Mouse (Mus musculus): ENCODE measurements around the gene Chst15.

DNA sequence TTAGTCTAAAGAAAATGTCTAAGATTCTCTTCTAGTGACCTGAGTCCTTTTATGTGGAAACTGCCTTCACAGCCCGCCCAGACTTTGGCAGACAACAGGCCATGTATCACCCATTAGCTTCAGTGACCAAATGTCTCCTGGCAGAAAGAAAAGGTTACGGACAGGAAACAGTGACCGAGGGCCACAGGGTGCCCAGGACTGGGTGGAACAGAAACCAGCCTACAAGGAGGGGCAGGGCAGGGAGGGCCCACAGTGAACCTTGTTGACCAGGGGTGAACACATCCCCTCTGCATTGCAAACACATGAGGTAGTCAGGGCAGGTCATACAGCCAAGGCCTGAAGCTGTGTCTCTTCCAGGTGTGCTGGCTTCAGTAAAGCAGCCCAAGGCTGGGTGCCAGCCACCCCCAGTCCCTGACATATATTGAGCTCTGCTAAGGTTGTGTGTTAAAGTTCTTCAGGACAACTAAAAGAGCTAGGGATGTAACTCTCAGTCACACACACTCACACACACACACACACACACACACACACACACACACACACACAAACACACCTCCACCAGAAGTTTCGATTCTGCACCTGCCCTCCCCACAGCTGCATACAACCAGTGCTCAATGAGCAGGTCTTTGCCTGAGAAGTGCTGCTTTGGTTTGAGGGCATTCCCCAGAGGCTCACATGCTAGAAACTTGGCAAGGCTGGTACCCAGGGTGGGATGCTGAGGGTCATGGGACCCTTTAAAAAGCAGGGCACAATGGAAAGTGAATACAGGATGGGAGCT lies 49.1 kb downstream of the Chst15 start:
- TF ChIP-seq CTCF (IDR thresholded peaks at IDR 0.05; ENCODE audit: control insufficient read depth, insufficient read depth, low read length), result no peak
- TF ChIP-seq POLR2A (IDR thresholded peaks at IDR 0.05; ENCODE audit: borderline replicate concordance, control insufficient read depth, low read depth, low read length), result no peak

Data from bone marrow, adult 2 months (tissue).